Comparison of ENCODE assay signal across 23 mouse cellular contexts in the genomic region with DNA sequence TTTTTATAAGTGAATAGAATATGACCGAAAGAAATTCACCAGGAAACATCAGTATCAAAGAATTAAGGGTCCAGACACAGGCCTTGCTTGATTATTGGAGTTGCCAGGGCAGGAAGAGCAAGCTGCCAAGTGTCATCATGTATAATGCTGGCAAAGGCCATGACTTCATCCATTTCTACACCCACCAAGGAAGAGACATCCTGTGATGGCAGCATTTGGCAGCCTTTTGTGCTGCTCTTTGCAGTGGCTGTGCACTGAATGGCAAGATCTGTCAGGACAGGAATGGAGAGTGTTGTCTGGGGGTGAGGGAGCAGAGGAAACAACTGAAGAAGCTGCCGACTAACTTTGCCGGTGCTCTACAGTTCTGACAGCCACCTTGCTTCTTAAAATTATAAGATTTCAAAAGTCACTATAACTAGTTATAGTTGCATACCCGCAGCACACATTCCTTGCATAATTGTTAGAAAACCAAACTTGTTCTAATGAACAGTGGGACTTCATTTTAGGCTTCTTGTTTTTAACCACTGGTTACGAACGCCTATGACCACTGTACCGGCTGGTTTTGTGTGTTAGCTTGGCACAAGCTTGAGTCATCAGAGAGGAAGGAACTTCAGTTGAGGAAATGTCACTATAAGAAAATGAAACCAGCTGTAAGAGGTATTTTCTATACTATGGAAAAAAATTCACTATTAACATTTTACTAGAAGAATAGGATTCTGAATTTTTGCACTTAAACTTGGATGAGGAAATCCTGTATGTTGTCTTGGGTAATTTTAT.
DNase-seq lines count a peak whose midpoint lies in the region; ATAC-seq lines count a peak whose summit lies in the region.
"Had no signal": no experiment of that assay in that cellular context is flagged by ENCODE, and none has a peak within 500 bp of the region (broad histone marks: within the 10 kb centered on the region; RNA-seq: fewer than 3 reads in every experiment).

No protein-coding gene starts in this region.

- no peak for DNase-seq in cerebellum, adult 11 months
- DNase-seq in kidney, postnatal 14 days, result peak; percentile 11
- peak; percentile 42 for DNase-seq in brain, adult 2 months (ENCODE audit: low read depth, low spot score)
- peak; percentile 10 to 20 for DNase-seq in cerebellum, postnatal 25 days
- DNase-seq in adipocyte (ENCODE audit: low spot score), result no peak
- no peak for DNase-seq in adrenal gland, postnatal 36 days
- DNase-seq: heart, adult 18-20 months; heart, postnatal 10 days; kidney, adult 9 months; layer of hippocampus, adult 9-11 months; right cerebral cortex, postnatal 14 days; thymus, adult 2 months had no signal

- no peaks in the 10 kb centered on the region for H3K4me1 ChIP-seq in kidney, embryonic 16.5 days (ENCODE audit: insufficient read depth, low read length)
- H3K4me1 ChIP-seq: embryonic facial prominence, embryonic 15.5 days; heart, embryonic 12.5 days; intestine, embryonic 15.5 days; midbrain, embryonic 10.5 days; neural tube, embryonic 12.5 days had no signal

- H3K9me3 ChIP-seq in kidney, embryonic 16.5 days (ENCODE audit: low read length), result no peaks in the 10 kb centered on the region
- H3K9me3 ChIP-seq: embryonic facial prominence, embryonic 15.5 days; heart, embryonic 12.5 days; intestine, embryonic 15.5 days; midbrain, embryonic 10.5 days; neural tube, embryonic 12.5 days had no signal

- WGBS in kidney, embryonic 16.5 days, result 82% methylated on average over 7 of the region's 7 CpGs

- H3K36me3 ChIP-seq in kidney, embryonic 16.5 days (ENCODE audit: insufficient read depth, low read length), result no peaks in the 10 kb centered on the region
- H3K36me3 ChIP-seq: embryonic facial prominence, embryonic 15.5 days; heart, embryonic 12.5 days; intestine, embryonic 15.5 days; midbrain, embryonic 10.5 days; neural tube, embryonic 12.5 days had no signal

- peak; percentile 45; the same call in 1 of the 2 replicates for ATAC-seq in cerebellum, adult (ENCODE audit: insufficient number of reproducible peaks, low FRiP score, low TSS enrichment)
- no peak for ATAC-seq in kidney, embryonic 16.5 days (ENCODE audit: low FRiP score, low TSS enrichment)
- ATAC-seq: forebrain, embryonic 14.5 days; intestine, embryonic 15.5 days had no signal

- H3K4me2 ChIP-seq in kidney, embryonic 16.5 days (replicated peaks; ENCODE audit: low read depth, low read length), result no peak overlapping the region
- H3K4me2 ChIP-seq: embryonic facial prominence, embryonic 15.5 days; heart, embryonic 12.5 days; hindbrain, embryonic 14.5 days; intestine, embryonic 15.5 days; neural tube, embryonic 12.5 days had no signal

- no peaks in the 10 kb centered on the region for H3K27me3 ChIP-seq in kidney, embryonic 16.5 days (ENCODE audit: insufficient read depth, low read length)
- H3K27me3 ChIP-seq: embryonic facial prominence, embryonic 15.5 days; heart, embryonic 12.5 days; intestine, embryonic 15.5 days; neural tube, embryonic 12.5 days had no signal

- H3K27ac ChIP-seq in kidney, embryonic 16.5 days (ENCODE audit: low read length), result no peak overlapping the region
- H3K27ac ChIP-seq: embryonic facial prominence, embryonic 15.5 days; hindbrain, embryonic 14.5 days; intestine, embryonic 15.5 days; macrophage; midbrain, embryonic 10.5 days; neural tube, embryonic 12.5 days; stomach, postnatal 0 days had no signal

- H3K4me3 ChIP-seq in kidney, embryonic 16.5 days (ENCODE audit: low read length), result no peak overlapping the region
- H3K4me3 ChIP-seq: embryonic facial prominence, embryonic 15.5 days; heart, embryonic 12.5 days; intestine, embryonic 15.5 days; midbrain, embryonic 10.5 days; neural tube, embryonic 12.5 days had no signal

- no peak overlapping the region for H3K9ac ChIP-seq in kidney, embryonic 16.5 days (replicated peaks; ENCODE audit: low read length)
- H3K9ac ChIP-seq: embryonic facial prominence, embryonic 15.5 days; heart, embryonic 12.5 days; hindbrain, embryonic 14.5 days; intestine, embryonic 15.5 days; neural tube, embryonic 12.5 days had no signal

Comparison
In these comparisons a context has a peak if more than half of its experiments do, and no peak if none do; other contexts are left out.
1. DNase-seq: peak in kidney, postnatal 14 days (single experiment), brain, adult 2 months (single experiment) and cerebellum, postnatal 25 days (2 of 2); none in cerebellum, adult 11 months (single experiment), adipocyte (single experiment) and adrenal gland, postnatal 36 days (0 of 2).